Mouse (Mus musculus): ENCODE results near the gene Adgrd1.

GRCm38 (mm10) chr5:129244392-129244791 is 147.8 kb downstream of the Adgrd1 start:
- TF ChIP-seq CTCF (IDR thresholded peaks at IDR 0.05; ENCODE audit: low read depth) = no peak
- no peak for TF ChIP-seq EP300 (IDR thresholded peaks at IDR 0.05; ENCODE audit: low read depth)
